Mouse (Mus musculus) lung, postnatal 4 days (tissue): Measurements from ENCODE around the gene Senp3.
A peak's percentile ranks its signal among the peaks of the same experiment; 100 is the strongest.
"Not testable (repeated sequence)": the region's sequence is repeated elsewhere in the genome, so short reads cannot be mapped to it uniquely, and the experiment has no call there.

Experiments
- DNase-seq, 2 experiments: peaks; one replicate each; pipeline ENCODE4 v3.0.0; 2021

The Senp3 gene

DNA sequence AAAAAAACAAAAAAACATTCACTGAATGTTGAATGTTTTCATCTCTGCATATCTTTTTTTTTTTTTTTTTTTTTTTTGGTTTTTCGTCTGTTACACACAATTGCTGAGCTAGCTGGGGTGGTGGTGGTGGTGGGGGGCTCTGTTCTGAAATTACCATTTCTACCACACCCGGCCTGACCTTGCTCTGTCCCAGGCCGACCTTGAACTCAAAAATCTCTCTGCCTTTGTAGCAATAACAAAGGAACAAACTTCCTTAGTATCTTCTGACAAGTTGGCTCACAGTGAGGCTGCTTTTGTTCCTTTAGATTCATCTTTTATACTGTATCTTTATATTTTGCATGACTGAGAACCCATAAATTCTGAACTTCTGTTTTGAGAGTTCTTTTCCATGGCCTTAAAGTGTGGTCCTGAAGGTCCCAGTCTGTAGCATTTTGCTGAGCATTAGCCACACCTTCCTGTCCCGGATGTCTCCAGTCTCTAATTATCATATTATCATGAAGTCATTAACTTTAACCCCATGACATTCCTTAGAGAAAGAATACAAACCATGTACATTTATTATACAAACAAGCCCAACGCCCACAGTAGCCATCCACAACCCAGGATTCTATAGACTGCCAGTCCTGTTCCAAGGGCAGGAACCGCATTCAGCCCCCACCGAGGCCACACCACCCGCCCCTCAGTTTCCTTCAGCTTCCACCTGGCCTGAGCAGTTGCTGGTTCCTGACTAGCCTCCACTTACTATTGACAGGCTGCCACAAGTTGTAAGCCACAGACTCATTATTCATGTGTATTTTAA is 22.1 kb upstream of the Senp3 start:
- no peak for DNase-seq

DNA sequence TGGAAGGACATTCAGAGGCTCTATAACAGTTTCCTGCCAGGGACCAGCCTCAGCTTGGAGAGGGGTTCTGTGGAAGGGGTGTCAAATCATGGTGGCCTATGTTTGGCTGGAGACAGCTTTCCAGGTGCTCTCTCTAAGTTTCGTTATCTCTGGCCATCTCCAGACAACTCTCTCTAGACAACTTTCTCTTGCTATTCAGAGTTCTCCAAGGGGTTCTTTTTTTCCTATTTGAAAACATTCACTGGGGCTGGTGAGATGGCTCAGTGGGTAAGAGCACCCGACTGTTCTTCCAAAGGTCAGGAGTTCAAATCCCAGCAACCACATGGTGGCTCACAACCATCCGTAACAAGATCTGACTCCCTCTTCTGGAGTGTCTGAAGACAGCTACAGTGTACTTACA is 21.5 kb upstream of the Senp3 start:
- not testable (repeated sequence) for DNase-seq

DNA sequence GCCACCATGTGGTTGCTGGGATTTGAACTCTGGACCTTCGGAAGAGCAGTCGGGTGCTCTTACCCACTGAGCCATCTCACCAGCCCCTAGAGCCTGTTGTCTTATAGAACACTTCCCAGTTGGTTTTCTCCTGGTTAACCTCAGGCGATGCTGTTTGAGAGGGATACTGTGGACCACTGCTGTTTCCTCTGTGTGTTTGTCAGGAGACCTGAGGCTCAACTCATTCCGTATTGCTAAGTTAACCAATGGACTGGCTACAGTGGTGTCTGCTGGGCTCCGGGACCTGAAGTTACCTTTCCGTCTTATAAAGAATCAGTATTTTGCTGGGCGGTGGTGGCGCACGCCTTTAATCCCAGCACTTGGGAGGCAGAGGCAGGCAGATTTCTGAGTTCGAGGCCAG is 21.0 kb upstream of the Senp3 start:
- DNase-seq: not testable (repeated sequence)

DNA sequence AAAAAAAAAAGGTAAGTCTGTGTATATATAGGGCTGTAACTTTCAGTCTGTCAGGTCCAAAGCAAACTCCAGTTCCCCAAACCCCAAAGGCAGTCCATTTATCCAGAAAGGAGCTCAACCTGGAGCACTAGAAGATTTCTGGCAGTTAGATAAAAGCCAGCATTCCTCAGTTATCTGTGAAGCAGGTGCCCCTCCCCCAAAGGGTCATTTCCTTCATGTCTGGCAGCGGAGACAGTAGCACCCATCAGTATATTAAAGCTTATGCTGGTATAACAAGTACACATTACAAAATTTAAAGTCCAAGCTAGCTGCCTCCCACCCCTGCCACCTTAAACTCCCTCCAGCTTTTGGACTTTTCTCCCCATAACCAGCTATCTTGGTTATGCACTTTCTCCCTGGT is 17.7 kb upstream of the Senp3 start:
- DNase-seq: no peak

DNA sequence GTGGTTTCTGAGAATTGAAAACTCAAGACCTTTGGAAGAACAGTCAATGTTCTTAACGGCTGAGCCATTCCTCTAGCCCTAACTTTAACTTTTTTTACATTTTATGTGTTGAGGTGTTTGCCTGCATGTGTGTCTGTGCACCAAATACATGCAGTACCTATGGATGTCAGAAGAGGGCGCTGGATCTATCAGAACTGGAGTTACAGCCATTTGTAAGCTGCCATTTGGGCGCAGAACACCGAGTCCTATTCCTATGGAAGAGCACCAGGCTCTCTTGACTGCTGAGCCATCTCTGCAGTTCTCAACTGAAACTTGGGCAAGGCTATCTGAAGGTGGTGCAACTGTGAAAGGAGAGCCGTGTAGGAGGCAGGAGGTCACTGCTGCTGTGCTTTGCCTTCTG is 16.7 kb upstream of the Senp3 start:
- DNase-seq: no peak

DNA sequence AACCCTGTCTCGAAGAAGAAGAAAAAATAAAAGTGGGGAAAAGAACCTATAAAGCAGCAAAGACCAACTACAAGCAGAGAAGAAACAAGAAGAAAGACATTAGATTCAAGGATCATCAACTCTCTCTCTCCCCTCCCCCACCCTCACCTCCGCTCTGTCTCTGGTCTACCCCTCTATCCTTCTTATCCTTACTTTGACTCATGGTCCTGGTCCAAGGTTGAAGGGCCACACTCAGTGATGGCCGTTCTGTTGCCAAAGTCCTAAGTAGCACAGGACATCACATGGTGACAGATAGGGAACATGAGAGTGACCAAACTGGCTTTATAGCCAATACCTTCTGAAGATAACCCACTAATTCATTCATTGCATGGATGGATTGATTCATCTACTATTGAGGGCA is 15.5 kb upstream of the Senp3 start:
- no peak for DNase-seq

DNA sequence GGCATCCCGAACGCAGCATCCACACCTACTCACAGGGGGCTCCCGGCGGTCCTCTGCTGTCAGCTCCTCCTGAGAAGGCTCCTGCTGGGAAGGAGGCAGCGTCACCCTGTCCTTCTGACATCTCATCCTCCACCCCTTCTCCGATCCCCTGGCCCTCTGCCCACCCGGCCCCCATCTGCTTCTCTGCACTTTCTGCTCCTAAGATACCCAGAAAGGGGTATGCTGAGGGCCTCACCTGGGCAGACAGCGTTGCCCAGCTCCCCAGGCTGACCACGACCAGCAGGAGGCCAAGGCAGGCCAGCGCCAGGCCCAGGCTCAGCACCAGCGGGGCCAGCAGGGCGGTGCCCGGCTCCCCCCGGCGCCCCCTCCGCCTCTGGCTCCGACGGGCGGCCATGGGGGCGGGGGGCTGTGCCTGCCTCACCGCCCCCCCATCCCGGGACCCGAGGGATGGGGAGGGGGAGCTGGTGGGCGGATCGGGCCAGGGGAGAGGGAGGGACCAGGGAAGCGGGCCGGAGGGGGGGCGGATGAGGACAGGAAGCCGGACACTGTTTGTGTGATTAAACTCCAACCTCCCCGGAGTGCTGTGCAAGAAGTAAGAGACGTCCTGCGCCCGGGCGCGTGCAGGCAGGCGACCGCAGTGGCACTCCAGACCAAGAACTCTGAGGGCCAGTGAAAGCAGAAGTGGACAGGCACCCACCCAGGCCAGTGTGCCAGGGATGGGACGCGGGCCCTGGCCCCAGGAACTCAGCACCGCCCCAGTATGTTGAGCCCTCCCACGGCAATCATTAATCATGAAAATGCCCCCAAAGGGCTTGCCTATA is 13.7 kb upstream of the Senp3 start, which contains the start of the genes Tnfsf12 and Tnfsfm13:
Gene Tnfsf12 (minus strand): TSS at position 489 of the 821 bp plus-strand sequence.
Gene Tnfsfm13 (minus strand): TSS at position 738 of the 821 bp plus-strand sequence.
- DNase-seq: peak; percentile 87 to 90

DNA sequence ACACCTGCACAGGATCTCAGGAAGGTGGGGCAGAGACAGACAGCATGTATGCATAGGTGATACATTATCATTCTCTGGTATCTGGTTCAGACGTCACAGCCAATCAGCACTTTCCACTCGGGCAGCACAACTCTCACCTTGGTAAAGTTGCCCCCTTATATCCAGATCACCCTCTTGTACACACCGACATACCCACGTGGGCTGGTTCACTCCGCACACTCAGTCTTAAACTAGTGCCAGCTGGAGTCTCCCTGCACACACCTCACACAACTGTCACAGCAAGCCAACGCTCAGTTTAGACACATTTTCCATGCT is 13.1 kb upstream of the Senp3 start:
- no peak for DNase-seq

DNA sequence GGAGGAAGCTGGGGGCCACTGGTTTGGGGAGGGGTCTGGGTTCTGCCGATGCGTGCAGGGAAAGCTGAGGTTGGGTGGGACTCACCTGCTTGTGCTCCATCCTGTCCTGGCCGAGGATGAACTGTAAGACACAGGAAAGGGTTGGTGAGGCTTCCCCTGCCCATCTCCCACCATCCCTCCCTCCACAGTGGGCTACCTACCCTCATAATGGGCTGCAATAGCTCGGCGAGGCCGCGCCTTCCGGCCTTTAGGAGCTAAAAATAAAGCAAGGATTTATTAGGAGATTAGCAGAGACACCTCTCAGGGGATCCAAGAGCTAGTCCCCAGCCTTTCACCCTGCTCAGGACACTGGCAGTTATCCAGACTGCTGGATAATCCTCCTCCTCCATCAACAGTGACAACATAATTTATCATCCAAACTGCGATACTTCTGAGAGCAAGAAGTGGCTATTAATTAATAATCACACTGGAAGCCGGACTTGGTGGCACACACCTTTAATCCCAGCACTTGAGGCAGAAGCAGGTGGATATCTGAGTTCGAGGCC is 11.6 kb upstream of the Senp3 start:
- no peak for DNase-seq

DNA sequence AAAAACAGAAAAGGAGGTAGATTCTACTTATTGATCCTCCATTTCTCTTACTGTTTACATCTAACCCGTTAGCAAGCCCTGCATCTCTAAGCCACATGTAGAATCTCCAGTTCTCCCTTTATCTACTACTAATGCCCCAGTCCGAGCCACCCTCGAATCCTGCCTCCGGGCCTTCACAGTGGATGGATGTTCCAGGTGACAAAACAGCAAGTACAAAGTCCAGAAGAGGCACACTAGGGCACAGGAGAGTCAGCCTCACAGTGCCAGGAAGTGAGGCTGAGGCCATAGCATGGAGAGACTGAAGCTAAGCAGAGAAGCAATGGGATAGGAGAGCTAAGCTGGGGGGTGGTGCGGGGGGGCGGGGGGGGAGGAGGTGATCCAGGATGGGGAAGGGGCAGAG is 11.0 kb upstream of the Senp3 start:
- DNase-seq: no peak

DNA sequence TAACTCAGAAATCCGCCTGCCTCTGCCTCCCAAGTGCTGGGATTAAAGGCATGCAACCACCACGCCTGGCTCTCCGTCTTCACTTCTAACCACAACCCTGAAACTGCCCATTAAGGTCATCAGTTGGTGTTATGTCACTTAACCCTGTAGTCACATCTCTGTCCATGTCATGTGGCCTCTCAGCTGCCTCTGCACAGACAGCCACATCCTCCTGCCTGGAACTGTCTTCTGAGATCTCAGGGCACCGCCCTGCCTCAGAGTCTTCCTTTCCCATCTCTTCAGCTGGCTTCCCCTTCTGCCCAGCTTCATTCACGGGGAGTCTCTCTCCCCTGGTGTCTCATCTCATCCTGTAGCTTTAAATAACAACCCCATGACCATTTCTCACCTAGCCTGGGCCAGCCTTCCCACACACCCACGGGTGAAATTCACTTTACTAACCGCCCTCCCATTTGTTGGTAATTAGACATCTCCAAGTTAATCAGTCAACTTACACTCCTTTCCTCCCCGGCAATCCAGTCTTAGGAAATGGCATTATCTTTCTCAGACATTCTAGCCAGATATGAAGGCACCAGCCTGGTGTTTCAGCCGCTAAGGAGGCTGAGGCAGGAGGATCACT is 10.4 kb upstream of the Senp3 start:
- DNase-seq: peak; percentile 35 to 38

DNA sequence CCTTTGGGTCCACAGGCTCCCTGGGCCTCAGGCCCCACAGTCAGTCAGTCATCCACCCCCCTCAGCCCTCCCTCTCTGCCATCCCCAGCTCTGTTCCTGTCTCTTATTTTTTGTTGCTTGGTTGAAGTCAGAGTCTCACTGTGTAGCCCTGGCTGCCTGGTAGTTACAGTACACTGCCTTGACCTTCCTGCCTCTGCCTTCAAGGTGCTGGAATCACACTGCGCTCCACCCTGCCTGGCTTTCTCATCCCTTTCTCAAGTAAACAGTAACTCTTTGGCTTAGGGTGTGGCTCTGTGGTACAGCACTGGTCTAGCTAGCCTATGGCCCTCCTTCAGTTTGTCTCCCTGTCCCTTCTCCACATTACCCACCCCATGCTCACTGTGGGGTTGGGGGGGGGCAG is 8.0 kb upstream of the Senp3 start:
- no peak for DNase-seq

DNA sequence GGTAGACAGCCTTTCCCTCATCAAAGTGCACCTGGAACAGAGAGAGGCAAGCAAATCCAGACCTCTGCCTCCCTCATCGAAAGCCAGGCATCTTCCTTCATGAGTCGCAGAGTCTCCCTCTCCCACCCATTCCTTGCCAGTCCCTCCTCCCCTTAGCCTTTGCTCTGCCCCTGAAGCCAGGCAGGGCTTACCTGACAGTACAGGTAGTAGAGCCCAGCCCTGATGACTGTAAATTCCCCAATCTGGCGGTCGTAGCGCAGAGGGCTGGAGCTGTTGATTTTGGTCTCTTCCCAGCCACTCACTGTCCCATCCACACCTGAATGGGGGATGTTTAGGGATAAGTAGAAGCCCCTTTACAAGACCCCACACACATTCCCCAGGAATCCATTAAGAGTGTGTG is 5.2 kb upstream of the Senp3 start:
- DNase-seq: no peak

DNA sequence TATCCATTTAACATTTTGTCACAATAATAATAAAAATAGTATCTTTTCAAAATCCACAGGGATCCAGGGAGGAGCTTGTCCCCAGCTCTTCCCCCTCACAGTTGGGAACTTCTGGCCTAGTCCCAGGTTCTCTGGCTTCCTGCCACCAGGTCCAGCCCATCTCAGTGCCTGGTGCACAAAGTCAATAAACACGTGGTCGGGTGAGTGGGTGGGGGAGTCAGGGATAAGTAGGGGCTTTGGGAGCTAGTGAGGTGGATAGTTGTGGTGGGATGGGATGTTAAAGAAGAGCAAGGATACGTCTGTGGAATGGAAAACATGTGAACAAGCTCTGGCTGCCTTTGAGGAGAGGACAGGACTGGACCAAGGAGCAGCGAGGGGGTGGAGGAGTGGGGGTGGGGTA is 4.5 kb upstream of the Senp3 start:
- peak; percentile 84 to 88 for DNase-seq

DNA sequence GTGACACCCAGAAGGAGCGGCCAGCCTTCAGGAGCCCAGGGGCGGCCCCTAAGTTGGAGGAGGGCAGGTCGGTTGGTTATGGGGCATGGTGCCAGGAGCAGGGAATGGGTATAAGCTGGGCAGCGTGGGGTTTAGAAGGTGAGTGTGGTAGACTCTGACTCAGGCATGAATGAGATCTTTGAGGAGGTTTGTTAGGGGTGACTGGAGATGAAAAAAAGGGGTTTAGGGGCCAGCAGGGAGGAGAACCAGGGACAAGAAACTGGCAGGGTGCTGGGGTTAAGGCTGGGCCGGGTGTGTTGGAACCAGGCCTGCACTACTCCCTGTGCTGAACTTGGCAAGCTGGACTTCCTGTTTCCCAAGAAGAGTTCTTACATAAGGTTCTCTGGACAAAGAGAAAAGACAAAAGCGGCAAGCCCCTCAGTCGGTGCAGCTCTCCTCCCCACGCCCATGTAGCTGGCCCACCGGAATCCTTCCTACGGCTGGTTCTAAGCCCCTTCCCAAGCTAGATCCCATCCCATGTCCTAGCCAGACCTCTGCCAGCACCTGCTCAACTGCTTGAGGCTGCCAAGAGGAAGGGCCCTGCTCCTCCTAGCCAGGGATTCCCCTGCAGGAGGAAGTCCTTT is 3.8 kb upstream of the Senp3 start, which contains the start of gene Tnfsf13:
Gene Tnfsf13 (minus strand): TSS at position 259 of the 623 bp plus-strand sequence.
- peak; percentile 82 to 89 for DNase-seq

DNA sequence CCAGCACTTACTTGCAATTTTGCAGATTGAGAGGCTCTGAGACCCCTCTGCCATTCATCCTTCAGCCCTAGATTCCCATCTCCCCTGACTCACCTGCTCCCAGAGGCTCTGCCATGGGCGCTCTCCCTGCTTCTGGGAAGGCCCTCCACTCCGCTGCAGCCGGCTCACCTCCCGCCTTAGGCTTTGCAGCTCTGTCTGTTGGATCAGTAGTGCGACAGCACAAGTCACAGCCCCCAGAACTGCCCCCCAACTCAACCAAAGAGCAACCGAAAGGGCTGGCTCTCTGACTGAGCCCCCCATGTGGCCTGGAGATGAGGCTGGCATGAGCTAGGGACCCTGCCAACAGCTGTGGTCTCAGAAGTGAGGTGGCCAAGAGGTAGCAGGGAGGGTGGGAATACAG is 3.1 kb upstream of the Senp3 start:
- DNase-seq: no peak

DNA sequence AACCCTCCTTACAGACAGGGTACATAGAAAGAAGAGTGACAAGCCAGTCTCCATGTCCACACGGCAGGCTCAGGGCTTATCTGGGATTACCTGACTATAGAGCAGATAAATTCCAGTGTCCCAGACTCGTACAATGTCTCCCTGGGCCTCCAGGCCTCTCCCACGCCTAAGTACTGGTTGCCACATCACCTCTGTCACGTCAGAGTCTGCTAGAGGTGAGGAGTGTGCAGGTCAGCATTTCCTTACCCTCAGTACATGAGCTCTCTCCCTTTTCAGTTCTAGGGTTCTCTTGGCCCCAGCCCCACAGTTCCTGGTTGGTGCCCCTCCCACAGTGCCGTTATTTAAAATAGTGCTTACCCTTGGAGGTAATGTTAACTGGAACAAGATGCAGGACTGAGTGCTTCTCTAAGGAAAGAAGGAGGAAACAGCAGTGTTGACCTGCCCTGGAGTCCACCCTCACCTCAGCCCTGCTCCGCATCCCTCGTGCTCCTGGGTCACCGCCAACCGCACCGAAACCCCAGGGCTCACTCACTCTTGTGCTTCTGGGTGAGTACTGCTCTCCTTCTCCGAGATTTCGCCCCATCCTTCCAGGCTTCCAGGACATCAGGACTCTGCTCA is 2.4 kb upstream of the Senp3 start:
- DNase-seq: peak; percentile 47 to 50

DNA sequence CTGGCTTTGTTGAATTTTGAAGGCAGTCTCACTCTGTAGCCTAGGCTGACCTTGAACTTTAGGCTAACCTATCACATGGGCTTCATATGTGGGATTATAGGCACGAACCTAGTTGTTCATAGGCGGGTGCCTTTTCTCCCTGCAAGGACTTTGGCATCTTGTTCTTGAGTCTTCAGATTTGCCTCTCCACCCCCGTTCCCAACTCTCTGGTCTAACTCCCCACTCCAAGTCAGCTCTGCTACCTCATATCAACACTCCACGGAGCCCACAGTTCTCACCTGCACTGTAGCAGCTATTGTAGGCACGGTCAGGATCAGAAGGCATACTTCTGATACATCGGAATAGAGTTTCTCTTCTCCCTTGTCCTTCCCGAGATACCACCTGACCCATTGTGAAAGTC is 1.7 kb upstream of the Senp3 start:
- DNase-seq: no peak

DNA sequence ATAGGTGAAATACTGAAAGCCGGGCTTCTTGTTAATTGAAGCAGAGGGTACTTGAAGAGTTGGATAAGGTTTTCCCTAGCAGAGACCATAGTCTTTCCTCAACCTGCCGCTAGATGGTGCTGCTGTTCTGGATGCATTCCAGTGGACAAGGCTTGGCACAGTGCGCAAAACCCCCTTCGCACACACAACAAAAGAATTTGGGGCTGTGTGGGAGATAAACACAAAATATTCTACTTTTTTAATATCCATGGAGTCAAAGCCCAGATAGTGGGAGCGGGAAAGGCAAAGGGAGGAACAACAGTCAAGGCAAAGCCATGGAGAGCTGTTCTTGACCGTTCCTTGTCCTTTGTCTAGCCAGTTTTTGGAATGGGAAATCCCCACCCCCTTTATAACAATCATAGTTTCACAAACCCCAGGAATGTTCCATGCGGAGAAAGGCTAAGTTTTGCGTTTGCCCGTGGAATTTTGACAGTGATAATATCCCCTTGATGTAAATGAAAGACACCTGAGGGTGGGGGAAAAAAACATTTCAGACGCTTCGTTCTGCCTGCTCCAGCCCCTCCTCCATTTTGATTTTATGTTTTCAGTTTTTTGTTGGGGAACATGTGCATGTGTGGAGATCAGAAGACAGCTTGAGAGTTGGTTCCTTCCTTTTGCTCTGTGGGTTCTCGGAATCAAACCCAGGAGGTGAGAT is 1.1 kb upstream of the Senp3 start:
- peak; percentile 89 to 95 for DNase-seq

DNA sequence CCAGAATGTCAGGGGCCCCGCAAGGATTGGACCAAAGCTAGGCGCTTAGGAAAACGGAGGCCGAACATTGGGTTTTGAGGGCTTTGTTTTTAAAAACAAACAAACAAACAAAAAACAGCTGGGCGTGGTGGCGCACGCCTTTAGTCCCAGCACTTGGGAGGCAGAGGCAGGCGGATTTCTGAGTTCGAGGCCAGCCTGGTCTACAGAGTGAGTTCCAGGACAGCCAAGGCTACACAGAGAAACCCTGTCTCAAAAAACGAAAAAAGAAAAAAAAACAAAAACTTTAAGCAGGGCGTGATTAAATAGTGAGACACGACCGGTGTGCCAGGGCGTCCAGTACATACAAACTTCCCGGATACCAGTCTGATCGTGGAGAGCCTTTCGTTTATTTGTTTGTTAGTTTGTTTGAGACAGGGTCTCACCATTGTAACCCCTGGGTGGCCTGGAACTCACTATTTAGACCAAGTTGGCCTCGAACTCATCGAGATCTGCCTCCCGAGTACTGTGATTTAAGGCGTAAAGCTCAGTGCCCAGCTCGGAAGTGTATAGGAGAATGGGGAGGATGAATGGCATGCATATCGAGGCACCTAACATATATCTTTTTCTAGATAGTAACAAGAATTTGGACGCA is 440 bp upstream of the Senp3 start:
- no peak for DNase-seq

DNA sequence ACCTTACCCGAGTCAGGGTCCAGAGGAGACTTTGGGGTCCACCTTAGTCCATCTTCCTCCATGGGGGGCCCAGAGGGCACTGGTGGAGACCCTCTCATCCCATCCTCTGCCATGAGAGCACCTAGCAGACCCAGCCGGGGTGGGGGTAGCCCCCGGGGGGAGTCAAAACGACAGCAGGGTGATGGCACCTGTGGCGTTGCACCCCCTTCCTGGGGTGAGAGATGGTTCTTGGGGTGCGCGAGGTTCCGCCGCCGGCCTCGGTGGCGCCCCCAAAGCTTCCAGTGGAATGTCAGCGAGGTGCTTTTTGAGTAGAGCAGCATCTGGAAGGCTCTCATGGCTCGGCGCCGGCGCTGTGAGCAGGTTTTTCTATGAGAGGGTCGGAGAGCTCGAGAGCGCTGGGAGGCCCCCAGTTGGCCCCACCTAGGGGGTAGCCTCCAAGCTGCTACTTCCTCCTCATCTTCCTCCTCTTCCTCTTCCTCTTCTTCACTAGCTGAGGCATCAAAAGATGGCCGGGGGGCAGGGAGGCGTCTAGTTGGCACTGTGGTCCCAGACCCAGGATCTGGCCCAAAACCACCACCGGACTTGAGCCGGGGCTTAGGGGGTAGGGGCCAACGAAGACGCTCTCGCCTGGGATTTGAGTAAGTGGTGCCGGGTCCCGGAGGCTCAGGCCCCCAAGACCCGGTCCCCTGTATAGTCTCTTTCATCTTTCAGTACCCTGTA is 1.6 kb downstream of the Senp3 start:
- DNase-seq: no peak
